Mouse (Mus musculus): ENCODE results near the gene Zfp366. TPM values are rescaled to one million over a fixed set of nuclear protein-coding genes. Genes with fewer than 3 reads are reported as not detected.

Zfp366 gene
- polyA plus RNA-seq (2012; rRNA removed) = 1.2 and 2.0 TPM in 2 replicates

GRCm38 (mm10) chr13:99184155-99184886 lies at the start of gene Zfp366:
Zfp366 (plus strand) TSS chr13:99184823.
- 58% methylated on average over 11 of the region's 11 CpGs for WGBS
- Histone ChIP-seq H3K4me1 (ENCODE audit: control insufficient read depth, insufficient read depth, insufficient read length, low read length) (no peaks in the 10 kb centered on the region; the same call in none of the 2 replicates), H3K27ac (ENCODE audit: insufficient read depth, low read depth, low read length) (peak within 1 kb of the TSS; percentile 53), H3K4me3 (ENCODE audit: low read depth, low read length) (peak within 1 kb of the TSS; percentile 44), H3K27me3 (ENCODE audit: control insufficient read depth, insufficient read depth, low read length) (no peaks in the 10 kb centered on the region), H3K36me3 (ENCODE audit: control insufficient read depth, insufficient read depth, low read length) (no peaks in the 10 kb centered on the region)
- TF ChIP-seq POLR2A (IDR thresholded peaks at IDR 0.05; ENCODE audit: low read depth, low read length) = no peak

- WGBS = 80% methylated on average over 12 of the region's 12 CpGs
- Histone ChIP-seq H3K27me3 (ENCODE audit: control insufficient read depth, insufficient read depth, low read length) (no peaks in the 10 kb centered on the region), H3K4me3 (ENCODE audit: low read depth, low read length) (no peak overlapping the region), H3K27ac (ENCODE audit: insufficient read depth, low read depth, low read length) (no peak overlapping the region), H3K4me1 (ENCODE audit: control insufficient read depth, insufficient read depth, insufficient read length, low read length) (no peaks in the 10 kb centered on the region), H3K36me3 (ENCODE audit: control insufficient read depth, insufficient read depth, low read length) (no peaks in the 10 kb centered on the region)
- TF ChIP-seq CTCF (IDR thresholded peaks at IDR 0.05; ENCODE audit: extremely low read depth, insufficient read length, insufficient replicate concordance, low read depth, low read length) (no peak), POLR2A (IDR thresholded peaks at IDR 0.05; ENCODE audit: low read depth, low read length) (no peak)
Measured at GRCm38 (mm10) chr13:99138351-99139255, 46.0 kb upstream of the Zfp366 start.

GRCm38 (mm10) chr13:99146355-99146871 lies 38.2 kb upstream of the Zfp366 start:
- H3K27ac ChIP-seq (ENCODE audit: insufficient read depth, low read depth, low read length) = no peak overlapping the region
- TF ChIP-seq CTCF (IDR thresholded peaks at IDR 0.05; ENCODE audit: extremely low read depth, insufficient read length, insufficient replicate concordance, low read depth, low read length) = no peak
- WGBS = 41% methylated on average over 13 of the region's 13 CpGs
- no peak overlapping the region for H3K4me3 ChIP-seq (ENCODE audit: low read depth, low read length)
- H3K4me1 ChIP-seq (ENCODE audit: control insufficient read depth, insufficient read depth, insufficient read length, low read length) = peaks cover 2% of the 10 kb centered on the region; the same call in 1 of the 2 replicates
- no peaks in the 10 kb centered on the region for H3K36me3 ChIP-seq (ENCODE audit: control insufficient read depth, insufficient read depth, low read length)
- H3K27me3 ChIP-seq (ENCODE audit: control insufficient read depth, insufficient read depth, low read length) = no peaks in the 10 kb centered on the region

- Histone ChIP-seq H3K27ac (ENCODE audit: insufficient read depth, low read depth, low read length) (no peak overlapping the region), H3K4me1 (ENCODE audit: control insufficient read depth, insufficient read depth, insufficient read length, low read length) (peaks cover 2% of the 10 kb centered on the region; the same call in 1 of the 2 replicates), H3K36me3 (ENCODE audit: control insufficient read depth, insufficient read depth, low read length) (no peaks in the 10 kb centered on the region), H3K4me3 (ENCODE audit: low read depth, low read length) (no peak overlapping the region), H3K27me3 (ENCODE audit: control insufficient read depth, insufficient read depth, low read length) (no peaks in the 10 kb centered on the region)
- WGBS = 80% methylated on average over 6 of the region's 6 CpGs
- TF ChIP-seq POLR2A (IDR thresholded peaks at IDR 0.05; ENCODE audit: low read depth, low read length) (no peak), CTCF (IDR thresholded peaks at IDR 0.05; ENCODE audit: extremely low read depth, insufficient read length, insufficient replicate concordance, low read depth, low read length) (no peak)
Measured at GRCm38 (mm10) chr13:99147645-99148111, 36.9 kb upstream of the Zfp366 start.

GRCm38 (mm10) chr13:99149551-99150305 lies 34.9 kb upstream of the Zfp366 start:
- no peak for TF ChIP-seq POLR2A (IDR thresholded peaks at IDR 0.05; ENCODE audit: low read depth, low read length)
- no peak for TF ChIP-seq CTCF (IDR thresholded peaks at IDR 0.05; ENCODE audit: extremely low read depth, insufficient read length, insufficient replicate concordance, low read depth, low read length)
- WGBS = 94% methylated on average over 14 of the region's 14 CpGs
- no peaks in the 10 kb centered on the region for H3K36me3 ChIP-seq (ENCODE audit: control insufficient read depth, insufficient read depth, low read length)
- H3K4me1 ChIP-seq (ENCODE audit: control insufficient read depth, insufficient read depth, insufficient read length, low read length) = peaks cover 2% of the 10 kb centered on the region; the same call in 1 of the 2 replicates
- H3K4me3 ChIP-seq (ENCODE audit: low read depth, low read length) = no peak overlapping the region
- H3K27ac ChIP-seq (ENCODE audit: insufficient read depth, low read depth, low read length) = no peak overlapping the region
- H3K27me3 ChIP-seq (ENCODE audit: control insufficient read depth, insufficient read depth, low read length) = no peaks in the 10 kb centered on the region

DNA sequence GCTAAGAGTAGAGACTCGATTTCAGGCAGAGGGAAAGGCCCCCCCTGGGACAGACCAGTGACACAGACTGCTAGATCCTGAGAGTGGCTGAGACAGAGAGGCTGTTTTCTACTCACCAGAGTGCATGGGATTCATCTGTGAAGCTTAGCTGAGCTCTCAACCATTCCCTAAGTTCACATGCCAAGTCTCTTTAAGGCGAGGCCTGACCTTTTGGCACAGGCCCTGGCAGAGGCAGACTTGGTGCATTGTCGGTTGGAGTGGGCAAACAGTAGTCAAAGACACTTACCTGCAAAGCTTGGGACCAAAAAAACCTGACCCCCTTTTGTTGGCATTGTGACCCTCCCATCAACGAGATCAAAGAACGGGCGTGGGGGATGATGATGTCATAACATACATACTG lies 34.0 kb upstream of the Zfp366 start:
- no peak for TF ChIP-seq POLR2A (IDR thresholded peaks at IDR 0.05; ENCODE audit: low read depth, low read length)
- H3K27me3 ChIP-seq (ENCODE audit: control insufficient read depth, insufficient read depth, low read length) = no peaks in the 10 kb centered on the region
- H3K36me3 ChIP-seq (ENCODE audit: control insufficient read depth, insufficient read depth, low read length) = no peaks in the 10 kb centered on the region
- WGBS = 33% methylated on average over 6 of the region's 6 CpGs
- H3K4me1 ChIP-seq (ENCODE audit: control insufficient read depth, insufficient read depth, insufficient read length, low read length) = peaks cover 2% of the 10 kb centered on the region; the same call in 1 of the 2 replicates
- no peak overlapping the region for H3K27ac ChIP-seq (ENCODE audit: insufficient read depth, low read depth, low read length)
- H3K4me3 ChIP-seq (ENCODE audit: low read depth, low read length) = no peak overlapping the region
